8 mouse cellular contexts compared by ENCODE assay signal in the genomic region with DNA sequence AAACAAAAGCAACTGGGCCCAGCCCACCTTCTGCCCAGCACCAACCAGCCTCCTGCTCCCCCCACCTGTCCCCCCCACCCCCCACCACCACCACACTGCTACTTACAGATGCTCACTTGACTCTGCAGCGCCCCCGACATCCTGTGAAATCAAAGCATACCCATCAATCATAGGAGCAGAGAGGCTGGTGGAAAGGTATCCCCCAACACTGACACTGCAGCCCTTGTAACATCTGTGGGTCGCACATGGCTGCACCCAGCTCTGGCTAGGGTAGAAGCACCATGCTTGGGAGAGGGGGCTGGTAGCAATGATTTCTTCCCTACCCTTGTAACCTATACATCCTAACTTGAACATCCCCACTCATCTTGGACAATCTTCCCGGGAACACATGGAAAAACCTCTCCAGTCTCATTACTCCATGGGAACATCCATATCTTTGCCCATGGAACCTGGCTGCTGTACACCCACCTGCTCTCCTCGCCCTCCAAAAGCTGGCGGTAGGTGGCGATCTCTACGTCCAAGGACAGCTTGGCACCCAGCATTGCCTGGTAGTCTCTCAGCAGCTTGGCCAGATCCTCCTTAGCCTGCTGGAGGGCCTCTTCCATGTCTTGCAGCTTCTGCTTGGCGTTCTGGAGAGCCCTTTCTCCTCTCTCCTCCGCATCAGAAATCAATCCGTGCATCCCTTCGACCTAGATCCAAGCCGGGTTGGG. TPM values are rescaled to one million over a fixed set of nuclear protein-coding genes. Genes with fewer than 3 reads are reported as not detected.
A peak's percentile ranks its signal among the peaks of the same experiment; 100 is the strongest.
DNase-seq lines count a peak whose midpoint lies in the region; ATAC-seq and TF ChIP-seq lines count a peak whose summit lies in the region.
"Had no signal": no experiment of that assay in that cellular context is flagged by ENCODE, and none has a peak within 500 bp of the region (broad histone marks: within the 10 kb centered on the region; RNA-seq: fewer than 3 reads in every experiment).

No protein-coding gene starts in this region.

- peak overlapping the region; percentile 69; the same call in 1 of the 2 replicates for H3K4me2 ChIP-seq in lung, embryonic 16.5 days (ENCODE audit: low read depth, low read length)
- H3K4me2 ChIP-seq in forebrain, embryonic 13.5 days = peak overlapping the region; percentile 76
- peak overlapping the region; percentile 84; the same call in 1 of the 2 replicates for H3K4me2 ChIP-seq in stomach, embryonic 15.5 days

- H3K4me3 ChIP-seq in lung, embryonic 16.5 days (ENCODE audit: low read length) = no peak overlapping the region
- peak overlapping the region; percentile 43; the same call in 1 of the 2 replicates for H3K4me3 ChIP-seq in forebrain, embryonic 13.5 days
- peak overlapping the region; percentile 42; the same call in 1 of the 2 replicates for H3K4me3 ChIP-seq in stomach, embryonic 15.5 days (replicated peaks)
- H3K4me3 ChIP-seq in lung, adult 2 months (replicated peaks; ENCODE audit: extremely low read depth, low read depth, low read length) = no peak overlapping the region

- H3K36me3 ChIP-seq in lung, embryonic 16.5 days (ENCODE audit: control insufficient read depth, insufficient read depth, low read length) = no peaks in the 10 kb centered on the region
- no peaks in the 10 kb centered on the region for H3K36me3 ChIP-seq in forebrain, embryonic 13.5 days (ENCODE audit: poor library complexity, severe bottlenecking)
- no peaks in the 10 kb centered on the region for H3K36me3 ChIP-seq in stomach, embryonic 15.5 days

- no peak for DNase-seq in lung, postnatal 25 days (ENCODE audit: low spot score)
- DNase-seq in kidney, postnatal 10 days = peak; percentile 25
- no peak for DNase-seq in spleen, postnatal 14 days (ENCODE audit: low spot score in 2 of 2)
- DNase-seq in lung, adult 2 months = no peak

- H3K4me1 ChIP-seq in lung, embryonic 16.5 days (replicated peaks; ENCODE audit: control insufficient read depth, insufficient read depth, low read length) = no peaks in the 10 kb centered on the region
- peaks cover 16% of the 10 kb centered on the region for H3K4me1 ChIP-seq in forebrain, embryonic 13.5 days
- H3K4me1 ChIP-seq in stomach, embryonic 15.5 days = 0 out of 2 replicates have a peak, but pooled peaks cover 4% of the 10 kb centered on the region
- H3K4me1 ChIP-seq in lung, adult 2 months (ENCODE audit: control insufficient read depth, insufficient read depth, low read length) = no peaks in the 10 kb centered on the region

- WGBS in lung, embryonic 16.5 days = 51% methylated on average over 13 of the region's 13 CpGs
- 61% methylated on average over 13 of the region's 13 CpGs for WGBS in forebrain, embryonic 13.5 days
- 54% methylated on average over 13 of the region's 13 CpGs for WGBS in stomach, embryonic 15.5 days
- WGBS in lung, adult 2 months = 61% methylated on average over 13 of the region's 13 CpGs

- no peak overlapping the region for H3K9ac ChIP-seq in lung, embryonic 16.5 days (ENCODE audit: low read length)
- no peak overlapping the region for H3K9ac ChIP-seq in forebrain, embryonic 13.5 days
- H3K9ac ChIP-seq in stomach, embryonic 15.5 days = no peak overlapping the region

- peaks cover 30% of the 10 kb centered on the region for H3K27me3 ChIP-seq in lung, embryonic 16.5 days (ENCODE audit: control insufficient read depth, insufficient read depth, low read depth, low read length)
- H3K27me3 ChIP-seq in forebrain, embryonic 13.5 days = peaks cover 41% of the 10 kb centered on the region
- peaks cover 8% of the 10 kb centered on the region; the same call in 1 of the 2 replicates for H3K27me3 ChIP-seq in stomach, embryonic 15.5 days (replicated peaks)

- TF ChIP-seq POLR2A in lung, adult 2 months (IDR thresholded peaks at IDR 0.05; ENCODE audit: borderline replicate concordance, extremely low read depth, low read depth, low read length) = no peak

- no peak overlapping the region for H3K27ac ChIP-seq in lung, embryonic 16.5 days (ENCODE audit: low read length)
- H3K27ac ChIP-seq in forebrain, embryonic 13.5 days = no peak overlapping the region
- no peak overlapping the region for H3K27ac ChIP-seq in stomach, embryonic 15.5 days

- no peaks in the 10 kb centered on the region for H3K9me3 ChIP-seq in lung, embryonic 16.5 days (ENCODE audit: control insufficient read depth, low read length)
- no peaks in the 10 kb centered on the region for H3K9me3 ChIP-seq in forebrain, embryonic 13.5 days (replicated peaks)
- H3K9me3 ChIP-seq in stomach, embryonic 15.5 days = no peaks in the 10 kb centered on the region

- no peak for TF ChIP-seq CTCF in lung, adult 2 months (IDR thresholded peaks at IDR 0.05; ENCODE audit: insufficient read depth, low read length)

- no peak for ATAC-seq in lung, embryonic 16.5 days (ENCODE audit: low read depth)
- no peak for ATAC-seq in forebrain, embryonic 13.5 days
- no peak for ATAC-seq in stomach, embryonic 15.5 days (ENCODE audit: insufficient read depth, low FRiP score, low read depth)

RNA-seq across cellular contexts. Expression of a gene that starts 8.9 kb away (rescaled TPM):
- polyA plus RNA-seq in lung, embryonic 16.5 days (2015; fragmentation: Nextera tagmentation; extraction: Ambion mirVana) = 1.0 TPM in 1 of 2 replicates, not detected in the other
- 0.19 and 0.65 TPM in 2 replicates for polyA plus RNA-seq in forebrain, embryonic 13.5 days (2015; fragmentation: Nextera tagmentation; extraction: Ambion mirVana)
- polyA plus RNA-seq in stomach, embryonic 15.5 days (2015; fragmentation: Nextera tagmentation; extraction: Ambion mirVana) = 0.06 and 0.14 TPM in 2 replicates
- not detected in 2 replicates for polyA plus RNA-seq in lung, adult 2 months (2012; rRNA removed)
- polyA plus RNA-seq: liver, embryonic 16.5 days had no signal

RNA-seq across cellular contexts. Expression of a gene that starts 10.0 kb away (rescaled TPM):
- 0.29 and 4.4 TPM in 2 replicates for polyA plus RNA-seq in lung, embryonic 16.5 days (2015; fragmentation: Nextera tagmentation; extraction: Ambion mirVana)
- 3.5 and 3.9 TPM in 2 replicates for polyA plus RNA-seq in forebrain, embryonic 13.5 days (2015; fragmentation: Nextera tagmentation; extraction: Ambion mirVana)
- polyA plus RNA-seq in stomach, embryonic 15.5 days (2015; fragmentation: Nextera tagmentation; extraction: Ambion mirVana) = 1.8 and 2.7 TPM in 2 replicates
- polyA plus RNA-seq in lung, adult 2 months (2012; rRNA removed) = 0.26 and 0.57 TPM in 2 replicates
- polyA plus RNA-seq: liver, embryonic 16.5 days had no signal

RNA-seq across cellular contexts. Expression of a gene that starts 32.1 kb away (rescaled TPM):
- polyA plus RNA-seq in lung, embryonic 16.5 days (2015; fragmentation: Nextera tagmentation; extraction: Ambion mirVana) = not detected in 2 replicates
- polyA plus RNA-seq in forebrain, embryonic 13.5 days (2015; fragmentation: Nextera tagmentation; extraction: Ambion mirVana) = not detected in 2 replicates
- not detected in 2 replicates for polyA plus RNA-seq in stomach, embryonic 15.5 days (2015; fragmentation: Nextera tagmentation; extraction: Ambion mirVana)
- polyA plus RNA-seq in lung, adult 2 months (2012; rRNA removed) = 0.46 TPM in 1 of 2 replicates, not detected in the other
- polyA plus RNA-seq: liver, embryonic 16.5 days had no signal

RNA-seq across cellular contexts. Expression of a gene that starts 42.6 kb away (rescaled TPM):
- polyA plus RNA-seq in lung, embryonic 16.5 days (2015; fragmentation: Nextera tagmentation; extraction: Ambion mirVana) = not detected in 2 replicates
- not detected in 2 replicates for polyA plus RNA-seq in forebrain, embryonic 13.5 days (2015; fragmentation: Nextera tagmentation; extraction: Ambion mirVana)
- polyA plus RNA-seq in stomach, embryonic 15.5 days (2015; fragmentation: Nextera tagmentation; extraction: Ambion mirVana) = not detected in 2 replicates
- not detected in 2 replicates for polyA plus RNA-seq in lung, adult 2 months (2012; rRNA removed)
- polyA plus RNA-seq: liver, embryonic 16.5 days had no signal

RNA-seq across cellular contexts. Expression of a gene that starts 58.4 kb away (rescaled TPM):
- polyA plus RNA-seq in lung, embryonic 16.5 days (2015; fragmentation: Nextera tagmentation; extraction: Ambion mirVana) = not detected in 2 replicates
- 0.59 and 0.66 TPM in 2 replicates for polyA plus RNA-seq in forebrain, embryonic 13.5 days (2015; fragmentation: Nextera tagmentation; extraction: Ambion mirVana)
- polyA plus RNA-seq in stomach, embryonic 15.5 days (2015; fragmentation: Nextera tagmentation; extraction: Ambion mirVana) = not detected in 2 replicates
- polyA plus RNA-seq in lung, adult 2 months (2012; rRNA removed) = not detected in 2 replicates
- polyA plus RNA-seq: liver, embryonic 16.5 days had no signal

Comparison
In these comparisons a context has a peak if more than half of its experiments do, and no peak if none do; other contexts are left out.
1. H3K4me3 ChIP-seq: peak in forebrain, embryonic 13.5 days (single experiment) and stomach, embryonic 15.5 days (single experiment); none in lung, embryonic 16.5 days (single experiment) and lung, adult 2 months (single experiment).
2. Peak in every context shown above with its lines, with median percentiles within 50 percentile points of each other: H3K4me2 ChIP-seq.